Mouse (Mus musculus) large intestine, adult 2 months (tissue): ENCODE results near the gene Speer4f1. TPM values are rescaled to one million over a fixed set of nuclear protein-coding genes. Genes with fewer than 3 reads are reported as not detected.
"Not testable (repeated sequence)": the region's sequence is repeated elsewhere in the genome, so short reads cannot be mapped to it uniquely, and the experiment has no call there.

Experiments used
- DNase-seq: peaks from one replicate; pipeline ENCODE4 v3.0.0-alpha.2; 2012; ENCODE audit warnings: low read depth, low spot score
- WGBS: fragments of 180-500 bp; shearing (Covaris S2); methylation state at CpG from one replicate; pipeline ENCODE4 v1.1.7; 2018; 5-methylcytosine and 5-hydroxymethylcytosine counted together
- polyA plus RNA-seq: library from polyadenylated mRNA; depleted of rRNA; stranded (reverse); fragments of >200 nt; gene quantifications from 2 replicates; pipeline ENCODE4 v1.2.3, GENCODE M21; 2012; rRNA removed

The Speer4f1 gene
- polyA plus RNA-seq = not detected in 2 replicates

- 97% methylated on average over 1 of the region's 1 CpGs for WGBS
- DNase-seq = not testable (repeated sequence)
Measured at GRCm38 (mm10) chr5:17475798-17476197, at the start of gene Speer4f1. TSS of gene Speer4f1 (plus strand) at chr5:17476098.

GRCm38 (mm10) chr5:17426930-17427329 lies 49.0 kb upstream of the Speer4f1 start:
- 58% methylated on average over 1 of the region's 1 CpGs for WGBS
- DNase-seq = no peak

- no peak for DNase-seq
- 92% methylated on average over 3 of the region's 3 CpGs for WGBS
Measured at GRCm38 (mm10) chr5:17434721-17435120, 41.2 kb upstream of the Speer4f1 start.

GRCm38 (mm10) chr5:17436209-17436608 lies 39.7 kb upstream of the Speer4f1 start:
- WGBS = 72% methylated on average over 2 of the region's 2 CpGs
- no peak for DNase-seq

- DNase-seq = no peak
Measured at GRCm38 (mm10) chr5:17439487-17440102, 36.3 kb upstream of the Speer4f1 start.

GRCm38 (mm10) chr5:17454059-17454458 lies 21.8 kb upstream of the Speer4f1 start:
- WGBS = 24% methylated on average over 5 of the region's 5 CpGs
- DNase-seq = no peak

GRCm38 (mm10) chr5:17454952-17455586 lies 20.8 kb upstream of the Speer4f1 start:
- WGBS = 89% methylated on average over 6 of the region's 6 CpGs
- no peak for DNase-seq

- 84% methylated on average over 3 of the region's 3 CpGs for WGBS
- DNase-seq = no peak
Measured at GRCm38 (mm10) chr5:17456671-17457070, 19.2 kb upstream of the Speer4f1 start.

- WGBS = 68% methylated on average over 4 of the region's 4 CpGs
- DNase-seq = not testable (repeated sequence)
Measured at GRCm38 (mm10) chr5:17468120-17468519, 7.8 kb upstream of the Speer4f1 start.

- no peak for DNase-seq
- WGBS = 56% methylated on average over 1 of the region's 1 CpGs
Measured at GRCm38 (mm10) chr5:17476476-17476875, 578 bp downstream of the Speer4f1 start.

- WGBS = 86% methylated on average over 1 of the region's 1 CpGs
- DNase-seq = no peak
Measured at GRCm38 (mm10) chr5:17489894-17490293, 14.0 kb downstream of the Speer4f1 start.

- WGBS = 94% methylated on average over 2 of the region's 2 CpGs
- no peak for DNase-seq
Measured at GRCm38 (mm10) chr5:17495616-17496015, 19.7 kb downstream of the Speer4f1 start.

- no peak for DNase-seq
Measured at GRCm38 (mm10) chr5:17496650-17497049, 20.8 kb downstream of the Speer4f1 start.

GRCm38 (mm10) chr5:17499873-17500329 lies 24.0 kb downstream of the Speer4f1 start:
- WGBS = 100% methylated on average over 1 of the region's 1 CpGs
- DNase-seq = no peak

More at GRCm38 (mm10) chr5:17496650-17497049, 20.8 kb downstream of the Speer4f1 start:
- WGBS = 88% methylated on average over 5 of the region's 5 CpGs

- 58% methylated on average over 1 of the region's 1 CpGs for WGBS
- no peak for DNase-seq
Measured at GRCm38 (mm10) chr5:17500866-17501265, 25.0 kb downstream of the Speer4f1 start.

GRCm38 (mm10) chr5:17505540-17505939 lies 29.6 kb downstream of the Speer4f1 start:
- no peak for DNase-seq

- WGBS = 88% methylated on average over 3 of the region's 3 CpGs
- no peak for DNase-seq
Measured at GRCm38 (mm10) chr5:17508038-17508437, 32.1 kb downstream of the Speer4f1 start.
